In genomic region chr15:81949076-81949475, GRCm38 (mm10) we compare ENCODE assay signal across 24 mouse cellular contexts. TPM values are rescaled to one million over a fixed set of nuclear protein-coding genes. Genes with fewer than 3 reads are reported as not detected.
DNase-seq lines count a peak whose midpoint lies in the region; ATAC-seq and TF ChIP-seq lines count a peak whose summit lies in the region.
"Had no signal": no experiment of that assay in that cellular context is flagged by ENCODE, and none has a peak within 500 bp of the region (broad histone marks: within the 10 kb centered on the region; RNA-seq: fewer than 3 reads in every experiment).

No protein-coding gene starts in this region.

- H3K4me1 ChIP-seq in hindbrain, embryonic 10.5 days (replicated peaks) = peaks cover 12% of the 10 kb centered on the region
- 0 out of 2 replicates have a peak, but pooled peaks cover 4% of the 10 kb centered on the region for H3K4me1 ChIP-seq in hindbrain, embryonic 13.5 days (replicated peaks)
- H3K4me1 ChIP-seq in midbrain, embryonic 10.5 days = peaks cover 11% of the 10 kb centered on the region
- no peaks in the 10 kb centered on the region for H3K4me1 ChIP-seq in midbrain, embryonic 16.5 days (ENCODE audit: control insufficient read depth, insufficient read depth, low read length)
- H3K4me1 ChIP-seq: embryonic facial prominence, embryonic 12.5 days; forebrain, embryonic 13.5 days; forebrain, embryonic 15.5 days had no signal

- no peak overlapping the region for H3K4me2 ChIP-seq in hindbrain, embryonic 13.5 days
- H3K4me2 ChIP-seq in midbrain, embryonic 16.5 days (ENCODE audit: low read length) = no peak overlapping the region
- H3K4me2 ChIP-seq: embryonic facial prominence, embryonic 12.5 days; forebrain, embryonic 13.5 days; forebrain, embryonic 15.5 days had no signal

- no peak overlapping the region for H3K27ac ChIP-seq in gastrocnemius, adult 2 months
- H3K27ac ChIP-seq in hindbrain, embryonic 10.5 days = peak overlapping the region; percentile 62
- H3K27ac ChIP-seq in hindbrain, embryonic 13.5 days = no peak overlapping the region
- peak overlapping the region; percentile 23; the same call in 1 of the 2 replicates for H3K27ac ChIP-seq in midbrain, embryonic 10.5 days (replicated peaks)
- H3K27ac ChIP-seq in midbrain, embryonic 16.5 days (ENCODE audit: low read length) = no peak overlapping the region
- H3K27ac ChIP-seq: embryonic facial prominence, embryonic 10.5 days; embryonic facial prominence, embryonic 12.5 days; forebrain, embryonic 13.5 days; forebrain, embryonic 15.5 days had no signal

- no peaks in the 10 kb centered on the region for H3K9me3 ChIP-seq in hindbrain, embryonic 10.5 days
- no peaks in the 10 kb centered on the region for H3K9me3 ChIP-seq in hindbrain, embryonic 13.5 days
- H3K9me3 ChIP-seq in midbrain, embryonic 10.5 days (replicated peaks) = no peaks in the 10 kb centered on the region
- no peaks in the 10 kb centered on the region for H3K9me3 ChIP-seq in midbrain, embryonic 16.5 days (replicated peaks; ENCODE audit: control insufficient read depth, low read length, poor library complexity, severe bottlenecking)
- H3K9me3 ChIP-seq: embryonic facial prominence, embryonic 10.5 days; embryonic facial prominence, embryonic 12.5 days; forebrain, embryonic 13.5 days; forebrain, embryonic 15.5 days had no signal

- no peaks in the 10 kb centered on the region for H3K27me3 ChIP-seq in hindbrain, embryonic 10.5 days (ENCODE audit: insufficient read depth, poor library complexity, severe bottlenecking)
- H3K27me3 ChIP-seq in hindbrain, embryonic 13.5 days = no peaks in the 10 kb centered on the region
- H3K27me3 ChIP-seq in midbrain, embryonic 10.5 days (ENCODE audit: low read depth, poor library complexity, severe bottlenecking) = no peaks in the 10 kb centered on the region
- no peaks in the 10 kb centered on the region for H3K27me3 ChIP-seq in midbrain, embryonic 16.5 days (ENCODE audit: control insufficient read depth, insufficient read depth, low read depth, low read length)
- H3K27me3 ChIP-seq: embryonic facial prominence, embryonic 12.5 days; forebrain, embryonic 13.5 days; forebrain, embryonic 15.5 days had no signal

- H3K9ac ChIP-seq in hindbrain, embryonic 13.5 days = no peak overlapping the region
- H3K9ac ChIP-seq in midbrain, embryonic 16.5 days (ENCODE audit: low read depth, low read length) = no peak overlapping the region
- H3K9ac ChIP-seq: embryonic facial prominence, embryonic 12.5 days; forebrain, embryonic 13.5 days; forebrain, embryonic 15.5 days; forebrain, postnatal 0 days had no signal

- no peak for TF ChIP-seq CTCF in gastrocnemius, adult 2 months (IDR thresholded peaks at IDR 0.05)

- intact Hi-C loops in gastrocnemius, adult 2 months (cut with DNase I) = no loop called here
- intact Hi-C loops in gastrocnemius, postnatal 36 days (cut with DNase I) = no loop called here

- no peak overlapping the region for H3K4me3 ChIP-seq in gastrocnemius, adult 2 months
- H3K4me3 ChIP-seq in hindbrain, embryonic 10.5 days = no peak overlapping the region
- H3K4me3 ChIP-seq in hindbrain, embryonic 13.5 days = no peak overlapping the region
- no peak overlapping the region for H3K4me3 ChIP-seq in midbrain, embryonic 10.5 days
- H3K4me3 ChIP-seq in midbrain, embryonic 16.5 days (ENCODE audit: low read depth, low read length) = no peak overlapping the region
- H3K4me3 ChIP-seq: embryonic facial prominence, embryonic 10.5 days; embryonic facial prominence, embryonic 12.5 days; forebrain, embryonic 13.5 days; forebrain, embryonic 15.5 days had no signal

- ATAC-seq in hindbrain, embryonic 13.5 days (ENCODE audit: low FRiP score) = no peak
- ATAC-seq in midbrain, embryonic 16.5 days = no peak
- ATAC-seq: forebrain, embryonic 13.5 days; forebrain, embryonic 15.5 days; forebrain, postnatal 0 days had no signal

- peak; percentile 8 for DNase-seq in gastrocnemius, adult 2 months
- DNase-seq in gastrocnemius, postnatal 36 days = no peak
- DNase-seq in hindbrain, embryonic 10.5 days (ENCODE audit: low spot score) = no peak
- no peak for DNase-seq in midbrain, embryonic 10.5 days (ENCODE audit: low spot score)
- DNase-seq in adrenal gland, postnatal 10 days = no peak
- DNase-seq: adrenal gland, adult 2 months; adrenal gland, postnatal 14 days; adrenal gland, postnatal 36 days; cerebellum, adult 11-12 months; cerebellum, adult 2 months; cerebellum, postnatal 10 days; cerebellum, postnatal 25 days; forebrain, postnatal 0 days had no signal

- H3K36me3 ChIP-seq in hindbrain, embryonic 10.5 days = peaks cover 40% of the 10 kb centered on the region
- H3K36me3 ChIP-seq in hindbrain, embryonic 13.5 days = peaks cover 70% of the 10 kb centered on the region
- peaks cover 33% of the 10 kb centered on the region for H3K36me3 ChIP-seq in midbrain, embryonic 10.5 days
- H3K36me3 ChIP-seq in midbrain, embryonic 16.5 days (ENCODE audit: control insufficient read depth, insufficient read depth, low read length) = peaks cover 24% of the 10 kb centered on the region

- WGBS in hindbrain, embryonic 10.5 days = 87% methylated on average over 10 of the region's 10 CpGs
- 92% methylated on average over 10 of the region's 10 CpGs for WGBS in hindbrain, embryonic 13.5 days
- 86% methylated on average over 10 of the region's 10 CpGs for WGBS in midbrain, embryonic 10.5 days
- 89% methylated on average over 10 of the region's 10 CpGs for WGBS in midbrain, embryonic 16.5 days

RNA-seq across cellular contexts. Expression of gene Pmm1, which starts 11.7 kb away (rescaled TPM):
- total RNA-seq in gastrocnemius, adult 2 months (2021) = 10 to 100 TPM; 16.2 to 17.2 TPM
- 10 to 100 TPM; 14.7 to 15.5 TPM for total RNA-seq in gastrocnemius, postnatal 36 days (2021)
- 37.3 and 39.0 TPM in 2 replicates for polyA plus RNA-seq in hindbrain, embryonic 10.5 days (2016; fragmentation: Nextera tagmentation; extraction: Ambion mirVana)
- 62.9 and 65.3 TPM in 2 replicates for polyA plus RNA-seq in hindbrain, embryonic 13.5 days (2015; fragmentation: Nextera tagmentation; extraction: Ambion mirVana)
- 31.9 and 34.9 TPM in 2 replicates for polyA plus RNA-seq in midbrain, embryonic 10.5 days (2016; fragmentation: Nextera tagmentation; extraction: Ambion mirVana)
- polyA plus RNA-seq in midbrain, embryonic 16.5 days (2015; fragmentation: Nextera tagmentation; extraction: Ambion mirVana) = 81.4 and 107 TPM in 2 replicates
- 10 to 100 TPM; 81.4 to 94.8 TPM for total RNA-seq in adrenal gland, postnatal 10 days (2021)

RNA-seq across cellular contexts. Expression of gene Csdc2, which starts 12.5 kb away (rescaled TPM):
- total RNA-seq in gastrocnemius, adult 2 months (2021) = 1 to 10 TPM; 1.6 to 2.1 TPM
- total RNA-seq in gastrocnemius, postnatal 36 days (2021) = 1 to 10 TPM; 1.8 to 2.3 TPM
- 13.8 and 33.7 TPM in 2 replicates for polyA plus RNA-seq in hindbrain, embryonic 10.5 days (2016; fragmentation: Nextera tagmentation; extraction: Ambion mirVana)
- 130 and 137 TPM in 2 replicates for polyA plus RNA-seq in hindbrain, embryonic 13.5 days (2015; fragmentation: Nextera tagmentation; extraction: Ambion mirVana)
- polyA plus RNA-seq in midbrain, embryonic 10.5 days (2016; fragmentation: Nextera tagmentation; extraction: Ambion mirVana) = 13.8 and 20.6 TPM in 2 replicates
- 241 and 293 TPM in 2 replicates for polyA plus RNA-seq in midbrain, embryonic 16.5 days (2015; fragmentation: Nextera tagmentation; extraction: Ambion mirVana)
- 10 to 100 TPM; 16.9 to 27.9 TPM for total RNA-seq in adrenal gland, postnatal 10 days (2021)
- total RNA-seq: MEL had no signal

RNA-seq across cellular contexts. Expression of gene Polr3h, which starts 23.0 kb away (rescaled TPM):
- total RNA-seq in gastrocnemius, adult 2 months (2021) = 1 to 10 TPM; 6.4 to 7.6 TPM
- total RNA-seq in gastrocnemius, postnatal 36 days (2021) = 1 to 10 TPM; 7.7 TPM
- 84.8 and 86.3 TPM in 2 replicates for polyA plus RNA-seq in hindbrain, embryonic 10.5 days (2016; fragmentation: Nextera tagmentation; extraction: Ambion mirVana)
- 73.3 and 76.8 TPM in 2 replicates for polyA plus RNA-seq in hindbrain, embryonic 13.5 days (2015; fragmentation: Nextera tagmentation; extraction: Ambion mirVana)
- polyA plus RNA-seq in midbrain, embryonic 10.5 days (2016; fragmentation: Nextera tagmentation; extraction: Ambion mirVana) = 76.2 and 80.8 TPM in 2 replicates
- 74.3 and 77.2 TPM in 2 replicates for polyA plus RNA-seq in midbrain, embryonic 16.5 days (2015; fragmentation: Nextera tagmentation; extraction: Ambion mirVana)
- 10 to 100 TPM; 15.5 to 19.1 TPM for total RNA-seq in adrenal gland, postnatal 10 days (2021)

RNA-seq across cellular contexts. Expression of gene 1700029P11Rik, which starts 31.3 kb away (rescaled TPM):
- total RNA-seq in gastrocnemius, adult 2 months (2021) = not detected
- not detected for total RNA-seq in gastrocnemius, postnatal 36 days (2021)
- polyA plus RNA-seq in hindbrain, embryonic 10.5 days (2016; fragmentation: Nextera tagmentation; extraction: Ambion mirVana) = not detected in 2 replicates
- polyA plus RNA-seq in hindbrain, embryonic 13.5 days (2015; fragmentation: Nextera tagmentation; extraction: Ambion mirVana) = not detected in 2 replicates
- polyA plus RNA-seq in midbrain, embryonic 10.5 days (2016; fragmentation: Nextera tagmentation; extraction: Ambion mirVana) = not detected in 2 replicates
- not detected in 2 replicates for polyA plus RNA-seq in midbrain, embryonic 16.5 days (2015; fragmentation: Nextera tagmentation; extraction: Ambion mirVana)
- not detected for total RNA-seq in adrenal gland, postnatal 10 days (2021)
- total RNA-seq: adrenal gland, adult 2 months; adrenal gland, postnatal 14 days; adrenal gland, postnatal 36 days; forebrain, postnatal 0 days; MEL had no signal
- polyA plus RNA-seq: adrenal gland, adult 2 months; C2C12; cerebellum, adult 2 months; cortical plate, adult 2 months; embryonic facial prominence, embryonic 10.5 days; embryonic facial prominence, embryonic 12.5 days; embryonic facial prominence, embryonic 14.5 days; forebrain, embryonic 11.5 days; forebrain, embryonic 13.5 days; forebrain, embryonic 15.5 days; forebrain, postnatal 0 days had no signal

RNA-seq across cellular contexts. Expression of gene Xrcc6, which starts 38.6 kb away (rescaled TPM):
- total RNA-seq in gastrocnemius, adult 2 months (2021) = 10 to 100 TPM; 23.9 to 25.4 TPM
- 10 to 100 TPM; 17.8 to 22.9 TPM for total RNA-seq in gastrocnemius, postnatal 36 days (2021)
- polyA plus RNA-seq in hindbrain, embryonic 10.5 days (2016; fragmentation: Nextera tagmentation; extraction: Ambion mirVana) = 62.1 and 75.1 TPM in 2 replicates
- polyA plus RNA-seq in hindbrain, embryonic 13.5 days (2015; fragmentation: Nextera tagmentation; extraction: Ambion mirVana) = 43.4 and 44.9 TPM in 2 replicates
- 68.6 and 75.1 TPM in 2 replicates for polyA plus RNA-seq in midbrain, embryonic 10.5 days (2016; fragmentation: Nextera tagmentation; extraction: Ambion mirVana)
- polyA plus RNA-seq in midbrain, embryonic 16.5 days (2015; fragmentation: Nextera tagmentation; extraction: Ambion mirVana) = 36.5 and 37.3 TPM in 2 replicates
- 100 to 1,000 TPM; 122 to 139 TPM for total RNA-seq in adrenal gland, postnatal 10 days (2021)

Comparison
In these comparisons a context has a peak if more than half of its experiments do, and no peak if none do; other contexts are left out.
1. H3K27ac ChIP-seq: peak in hindbrain, embryonic 10.5 days (single experiment) and midbrain, embryonic 10.5 days (single experiment); none in gastrocnemius, adult 2 months (single experiment), hindbrain, embryonic 13.5 days (single experiment) and midbrain, embryonic 16.5 days (single experiment).